Mouse (Mus musculus) heart, embryonic 16.5 days (tissue): ENCODE measurements at regions not wholly inside any gene's neighbourhood (a gene's known extent, or its start where the extent isn't known, plus 50 kb on each side); places are given as distances from the start of the nearest gene placed in this dataset.

ENCODE experiments used
- ATAC-seq: fragments of 200-750 bp; cut with Nextera tagmentation; replicated peaks from 2 replicates; pipeline ENCODE4 v1.8.0; 2017; ENCODE audit warnings: moderate number of reproducible peaks; ENCODE audit not compliant: insufficient read depth, low FRiP score; ENCODE audit errors: extremely low read depth
- H3K27ac ChIP-seq: fragments of 300-500 bp; sonication (generic); 2 replicates; pipeline ENCODE4 v1.5.1; 2014; ENCODE audit warnings: mild to moderate bottlenecking, low read length, control low read depth, moderate library complexity
- H3K27me3 ChIP-seq: fragments of 300-500 bp; sonication (generic); 2 replicates; pipeline ENCODE4 v1.6.1; 2014; ENCODE audit warnings: low read length, mixed read lengths; ENCODE audit not compliant: control insufficient read depth, insufficient read depth
- H3K36me3 ChIP-seq: fragments of 300-500 bp; sonication (generic); 2 replicates; pipeline ENCODE4 v1.6.1; 2014; ENCODE audit not compliant: control insufficient read depth, insufficient read depth
- H3K4me1 ChIP-seq: fragments of 300-500 bp; sonication (generic); 2 replicates; pipeline ENCODE4 v1.6.1; 2014; ENCODE audit warnings: low read length, mixed read lengths; ENCODE audit not compliant: control insufficient read depth, insufficient read depth
- H3K4me2 ChIP-seq: fragments of 300-500 bp; sonication (generic); 2 replicates; pipeline ENCODE4 v1.6.1; 2014; ENCODE audit warnings: low read depth, mild to moderate bottlenecking, control low read depth, low read length
- H3K4me3 ChIP-seq: fragments of 300-500 bp; sonication (generic); 2 replicates; pipeline ENCODE4 v1.5.1; 2014; ENCODE audit warnings: mild to moderate bottlenecking, control low read depth, low read length
- H3K9ac ChIP-seq: fragments of 300-500 bp; sonication (generic); 2 replicates; pipeline ENCODE4 v1.6.1; 2014; ENCODE audit warnings: low read length, control low read depth
- H3K9me3 ChIP-seq: fragments of 300-500 bp; sonication (generic); replicated peaks from 2 replicates; pipeline ENCODE4 v1.6.1; 2016; ENCODE audit warnings: low read length; ENCODE audit not compliant: control insufficient read depth
- WGBS: fragments of 180-500 bp; shearing (Covaris S2); extraction: QIAGEN DNeasy Blood & Tissue Kit; methylation state at CpG from one replicate; pipeline ENCODE4 v1.1.7; 2014; 5-methylcytosine and 5-hydroxymethylcytosine counted together

- Histone ChIP-seq H3K4me3 (no peak overlapping the region), H3K27me3 (peaks cover 6% of the 10 kb centered on the region; the same call in 1 of the 2 replicates), H3K27ac (no peak overlapping the region), H3K36me3 (no peaks in the 10 kb centered on the region), H3K4me2 (no peak overlapping the region), H3K9ac (no peak overlapping the region), H3K4me1 (no peaks in the 10 kb centered on the region; the same call in 1 of the 2 replicates), H3K9me3 (no peaks in the 10 kb centered on the region)
- WGBS, result 74% methylated on average over 6 of the region's 6 CpGs
- no peak for ATAC-seq
Observed at GRCm38 (mm10) chr17:15193831-15194230, 152.5 kb upstream of the Gm3448 start.

- Histone ChIP-seq H3K36me3 (no peaks in the 10 kb centered on the region), H3K4me1 (no peaks in the 10 kb centered on the region; the same call in 1 of the 2 replicates), H3K27ac (no peak overlapping the region), H3K27me3 (0 out of 2 replicates have a peak, but pooled peaks cover 6% of the 10 kb centered on the region), H3K9ac (no peak overlapping the region), H3K9me3 (no peaks in the 10 kb centered on the region), H3K4me3 (no peak overlapping the region), H3K4me2 (no peak overlapping the region)
- 52% methylated on average over 7 of the region's 7 CpGs for WGBS
- ATAC-seq, result peak; percentile 34
Observed at GRCm38 (mm10) chr17:15192840-15193239, 151.5 kb upstream of the Gm3448 start.

GRCm38 (mm10) chr17:15185217-15185616 lies 143.9 kb upstream of the Gm3448 start:
- no peaks in the 10 kb centered on the region for H3K4me1 ChIP-seq
- no peak overlapping the region for H3K9ac ChIP-seq
- no peak; the same call in 1 of the 2 replicates for ATAC-seq
- H3K4me3 ChIP-seq, result no peak overlapping the region
- H3K27me3 ChIP-seq, result peaks cover 13% of the 10 kb centered on the region; the same call in 1 of the 2 replicates
- H3K4me2 ChIP-seq, result no peak overlapping the region
- no peak overlapping the region for H3K27ac ChIP-seq
- H3K36me3 ChIP-seq, result no peaks in the 10 kb centered on the region
- 0 out of 2 replicates have a peak, but pooled peaks cover 2% of the 10 kb centered on the region for H3K9me3 ChIP-seq
- 18% methylated on average over 5 of the region's 5 CpGs for WGBS

GRCm38 (mm10) chr17:15183800-15184199 lies 142.5 kb upstream of the Gm3448 start:
- Histone ChIP-seq H3K27me3 (peaks cover 13% of the 10 kb centered on the region; the same call in 1 of the 2 replicates), H3K9me3 (0 out of 2 replicates have a peak, but pooled peaks cover 2% of the 10 kb centered on the region), H3K4me3 (no peak overlapping the region), H3K9ac (no peak overlapping the region), H3K36me3 (no peaks in the 10 kb centered on the region), H3K4me2 (no peak overlapping the region), H3K4me1 (no peaks in the 10 kb centered on the region), H3K27ac (no peak overlapping the region)
- 60% methylated on average over 6 of the region's 6 CpGs for WGBS
- no peak for ATAC-seq

- Histone ChIP-seq H3K36me3 (no peaks in the 10 kb centered on the region), H3K9ac (no peak overlapping the region), H3K27ac (no peak overlapping the region), H3K9me3 (0 out of 2 replicates have a peak, but pooled peaks cover 2% of the 10 kb centered on the region), H3K27me3 (peaks cover 13% of the 10 kb centered on the region; the same call in 1 of the 2 replicates), H3K4me3 (no peak overlapping the region), H3K4me1 (no peaks in the 10 kb centered on the region), H3K4me2 (no peak overlapping the region)
- ATAC-seq, result no peak
- 33% methylated on average over 4 of the region's 4 CpGs for WGBS
Observed at GRCm38 (mm10) chr17:15182105-15182504, 140.8 kb upstream of the Gm3448 start.

- H3K9me3 ChIP-seq, result no peaks in the 10 kb centered on the region
- no peaks in the 10 kb centered on the region for H3K4me1 ChIP-seq
- ATAC-seq, result no peak
- H3K4me2 ChIP-seq, result no peak overlapping the region
- no peak overlapping the region for H3K9ac ChIP-seq
- no peak overlapping the region for H3K27ac ChIP-seq
- H3K4me3 ChIP-seq, result no peak overlapping the region
- H3K36me3 ChIP-seq, result no peaks in the 10 kb centered on the region
- peaks cover 10% of the 10 kb centered on the region; the same call in 1 of the 2 replicates for H3K27me3 ChIP-seq
- 45% methylated on average over 10 of the region's 10 CpGs for WGBS
Observed at GRCm38 (mm10) chr17:15180223-15180860, 139.0 kb upstream of the Gm3448 start.

GRCm38 (mm10) chr17:15179411-15179951 lies 138.1 kb upstream of the Gm3448 start:
- ATAC-seq, result no peak
- Histone ChIP-seq H3K36me3 (no peaks in the 10 kb centered on the region), H3K4me3 (no peak overlapping the region), H3K27me3 (0 out of 2 replicates have a peak, but pooled peaks cover 7% of the 10 kb centered on the region), H3K9me3 (no peaks in the 10 kb centered on the region), H3K9ac (no peak overlapping the region), H3K4me1 (no peaks in the 10 kb centered on the region), H3K4me2 (no peak overlapping the region), H3K27ac (no peak overlapping the region)
- 55% methylated on average over 4 of the region's 4 CpGs for WGBS

GRCm38 (mm10) chr17:15177390-15177789 lies 136.1 kb upstream of the Gm3448 start:
- no peak overlapping the region for H3K4me2 ChIP-seq
- no peak overlapping the region for H3K9ac ChIP-seq
- 0 out of 2 replicates have a peak, but pooled peaks cover 2% of the 10 kb centered on the region for H3K27me3 ChIP-seq
- WGBS, result 55% methylated on average over 3 of the region's 3 CpGs
- no peak overlapping the region for H3K27ac ChIP-seq
- no peaks in the 10 kb centered on the region for H3K4me1 ChIP-seq
- no peak for ATAC-seq
- no peaks in the 10 kb centered on the region for H3K9me3 ChIP-seq
- H3K4me3 ChIP-seq, result no peak overlapping the region
- no peaks in the 10 kb centered on the region for H3K36me3 ChIP-seq

GRCm38 (mm10) chr17:15174354-15174953 lies 133.1 kb upstream of the Gm3448 start:
- Histone ChIP-seq H3K9me3 (no peaks in the 10 kb centered on the region), H3K4me2 (no peak overlapping the region), H3K27me3 (no peaks in the 10 kb centered on the region), H3K4me1 (no peaks in the 10 kb centered on the region), H3K36me3 (no peaks in the 10 kb centered on the region), H3K27ac (no peak overlapping the region), H3K4me3 (no peak overlapping the region), H3K9ac (no peak overlapping the region)
- WGBS, result 61% methylated on average over 9 of the region's 9 CpGs
- ATAC-seq, result no peak
